8 mouse cellular contexts compared by ENCODE assay signal in genomic region chr2:181918501-181918900, GRCm38 (mm10). TPM values are rescaled to one million over a fixed set of nuclear protein-coding genes. Genes with fewer than 3 reads are reported as not detected.
DNase-seq lines count a peak whose midpoint lies in the region; ATAC-seq lines count a peak whose summit lies in the region.

No protein-coding gene starts in this region.

- no peaks in the 10 kb centered on the region for H3K36me3 ChIP-seq in midbrain, embryonic 10.5 days
- H3K36me3 ChIP-seq in midbrain, embryonic 13.5 days = no peaks in the 10 kb centered on the region
- H3K36me3 ChIP-seq in embryonic facial prominence, embryonic 10.5 days (replicated peaks) = no peaks in the 10 kb centered on the region
- H3K36me3 ChIP-seq in hindbrain, embryonic 14.5 days (replicated peaks; ENCODE audit: control insufficient read depth, insufficient read depth) = no peaks in the 10 kb centered on the region
- H3K36me3 ChIP-seq in midbrain, embryonic 14.5 days (ENCODE audit: control insufficient read depth, insufficient read depth, low read length) = no peaks in the 10 kb centered on the region

- no peak overlapping the region for H3K9ac ChIP-seq in midbrain, embryonic 13.5 days (replicated peaks)
- no peak overlapping the region for H3K9ac ChIP-seq in hindbrain, embryonic 14.5 days
- H3K9ac ChIP-seq in midbrain, embryonic 14.5 days (replicated peaks; ENCODE audit: low read length) = no peak overlapping the region

- peak; percentile 12 to 27 for DNase-seq in cerebellum, postnatal 14 days
- DNase-seq in cerebellum, adult 8-10 months = no peak
- peak; percentile 71 for DNase-seq in midbrain, embryonic 10.5 days (ENCODE audit: low spot score)
- DNase-seq in embryonic facial prominence, embryonic 10.5 days (ENCODE audit: low spot score) = peak; percentile 73
- peak; percentile 32 for DNase-seq in hindbrain, embryonic 14.5 days (ENCODE audit: low spot score)
- DNase-seq in midbrain, embryonic 14.5 days = peak; percentile 20
- peak; percentile 5 for DNase-seq in thymus, postnatal 25 days

- H3K27ac ChIP-seq in midbrain, embryonic 10.5 days (replicated peaks) = no peak overlapping the region
- H3K27ac ChIP-seq in midbrain, embryonic 13.5 days = no peak overlapping the region
- H3K27ac ChIP-seq in embryonic facial prominence, embryonic 10.5 days (replicated peaks) = no peak overlapping the region
- H3K27ac ChIP-seq in hindbrain, embryonic 14.5 days = no peak overlapping the region
- no peak overlapping the region for H3K27ac ChIP-seq in midbrain, embryonic 14.5 days (replicated peaks; ENCODE audit: low read depth, low read length)

- no peaks in the 10 kb centered on the region for H3K9me3 ChIP-seq in midbrain, embryonic 10.5 days (replicated peaks)
- H3K9me3 ChIP-seq in midbrain, embryonic 13.5 days = no peaks in the 10 kb centered on the region
- H3K9me3 ChIP-seq in embryonic facial prominence, embryonic 10.5 days = no peaks in the 10 kb centered on the region
- no peaks in the 10 kb centered on the region for H3K9me3 ChIP-seq in hindbrain, embryonic 14.5 days (ENCODE audit: control insufficient read depth, low read length)
- H3K9me3 ChIP-seq in midbrain, embryonic 14.5 days (ENCODE audit: control insufficient read depth, low read length) = no peaks in the 10 kb centered on the region

- H3K4me1 ChIP-seq in midbrain, embryonic 10.5 days = no peaks in the 10 kb centered on the region
- H3K4me1 ChIP-seq in midbrain, embryonic 13.5 days (replicated peaks) = no peaks in the 10 kb centered on the region
- no peaks in the 10 kb centered on the region for H3K4me1 ChIP-seq in embryonic facial prominence, embryonic 10.5 days
- H3K4me1 ChIP-seq in hindbrain, embryonic 14.5 days (replicated peaks; ENCODE audit: control insufficient read depth, insufficient read depth, low read length) = no peaks in the 10 kb centered on the region
- H3K4me1 ChIP-seq in midbrain, embryonic 14.5 days (ENCODE audit: control insufficient read depth, insufficient read depth, low read length) = no peaks in the 10 kb centered on the region

- H3K4me3 ChIP-seq in midbrain, embryonic 10.5 days = no peak overlapping the region
- no peak overlapping the region for H3K4me3 ChIP-seq in midbrain, embryonic 13.5 days (replicated peaks)
- no peak overlapping the region for H3K4me3 ChIP-seq in embryonic facial prominence, embryonic 10.5 days
- H3K4me3 ChIP-seq in hindbrain, embryonic 14.5 days (replicated peaks; ENCODE audit: low read length) = no peak overlapping the region
- no peak overlapping the region for H3K4me3 ChIP-seq in midbrain, embryonic 14.5 days (replicated peaks; ENCODE audit: low read depth, low read length)

- H3K27me3 ChIP-seq in midbrain, embryonic 10.5 days (ENCODE audit: low read depth, poor library complexity, severe bottlenecking) = no peaks in the 10 kb centered on the region
- H3K27me3 ChIP-seq in midbrain, embryonic 13.5 days = no peaks in the 10 kb centered on the region
- H3K27me3 ChIP-seq in embryonic facial prominence, embryonic 10.5 days (replicated peaks; ENCODE audit: low read depth, poor library complexity, severe bottlenecking) = no peaks in the 10 kb centered on the region
- no peaks in the 10 kb centered on the region for H3K27me3 ChIP-seq in hindbrain, embryonic 14.5 days (ENCODE audit: control insufficient read depth, insufficient read depth, low read length)
- no peaks in the 10 kb centered on the region for H3K27me3 ChIP-seq in midbrain, embryonic 14.5 days (ENCODE audit: control insufficient read depth, insufficient read depth, low read length)

- ATAC-seq in midbrain, embryonic 13.5 days = no peak; the same call in 1 of the 2 replicates
- peak; percentile 93 for ATAC-seq in hindbrain, embryonic 14.5 days (ENCODE audit: low FRiP score)
- ATAC-seq in midbrain, embryonic 14.5 days (ENCODE audit: low FRiP score, low TSS enrichment) = peak; percentile 95

- WGBS in midbrain, embryonic 10.5 days = 50% methylated on average over 3 of the region's 3 CpGs
- 51% methylated on average over 3 of the region's 3 CpGs for WGBS in midbrain, embryonic 13.5 days
- 51% methylated on average over 3 of the region's 3 CpGs for WGBS in embryonic facial prominence, embryonic 10.5 days
- 56% methylated on average over 3 of the region's 3 CpGs for WGBS in hindbrain, embryonic 14.5 days
- whole genome bisulfite sequencing in midbrain, embryonic 14.5 days = 47% methylated on average over 3 of the region's 3 CpGs

- H3K4me2 ChIP-seq in midbrain, embryonic 13.5 days (replicated peaks) = no peak overlapping the region
- H3K4me2 ChIP-seq in hindbrain, embryonic 14.5 days (replicated peaks) = no peak overlapping the region
- no peak overlapping the region for H3K4me2 ChIP-seq in midbrain, embryonic 14.5 days (ENCODE audit: low read length)

RNA-seq across cellular contexts. Expression of gene Polr3k, which starts 54.4 kb away (rescaled TPM):
- polyA plus RNA-seq in midbrain, embryonic 10.5 days (2016; fragmentation: Nextera tagmentation; extraction: Ambion mirVana) = 106 TPM in 2 replicates
- 98.4 and 110 TPM in 2 replicates for polyA plus RNA-seq in midbrain, embryonic 13.5 days (2015; fragmentation: Nextera tagmentation; extraction: Ambion mirVana)
- 105 and 106 TPM in 2 replicates for polyA plus RNA-seq in embryonic facial prominence, embryonic 10.5 days (2016; fragmentation: Nextera tagmentation; extraction: Ambion mirVana)
- 75.7 and 80.9 TPM in 2 replicates for polyA plus RNA-seq in hindbrain, embryonic 14.5 days (2014; fragmentation: Nextera tagmentation; extraction: Ambion mirVana)
- polyA plus RNA-seq in midbrain, embryonic 14.5 days (2014; fragmentation: Nextera tagmentation; extraction: Ambion mirVana) = 84.6 and 94.9 TPM in 2 replicates
